Mouse (Mus musculus) liver, embryonic 16.5 days (tissue): ENCODE measurements around the gene Cradd. TPM values are rescaled to one million over a fixed set of nuclear protein-coding genes. Genes with fewer than 3 reads are reported as not detected.

ENCODE experiments used
- ATAC-seq: fragments of 200-750 bp; cut with Nextera tagmentation; 2 replicates; pipeline ENCODE4 v1.8.0; 2017; ENCODE audit warnings: low read depth, mild to moderate bottlenecking, moderate number of reproducible peaks, moderate library complexity
- H3K27ac ChIP-seq: fragments of 300-500 bp; sonication (generic); 2 replicates; pipeline ENCODE4 v1.5.1; 2014; ENCODE audit warnings: mild to moderate bottlenecking, low read length
- H3K27me3 ChIP-seq: fragments of 300-500 bp; sonication (generic); 2 replicates; pipeline ENCODE4 v1.6.1; 2014; ENCODE audit warnings: low read depth, low read length, mixed read lengths; ENCODE audit not compliant: control insufficient read depth, insufficient read depth
- H3K36me3 ChIP-seq: fragments of 300-500 bp; sonication (generic); 2 replicates; pipeline ENCODE4 v1.6.1; 2014; ENCODE audit warnings: mild to moderate bottlenecking; ENCODE audit not compliant: control insufficient read depth, insufficient read depth
- H3K4me1 ChIP-seq: fragments of 300-500 bp; sonication (generic); 2 replicates; pipeline ENCODE4 v1.6.1; 2014; ENCODE audit warnings: low read depth, low read length, mixed read lengths; ENCODE audit not compliant: control insufficient read depth
- H3K4me2 ChIP-seq: fragments of 300-500 bp; sonication (generic); 2 replicates; pipeline ENCODE4 v1.6.1; 2014; ENCODE audit warnings: low read depth, low read length, mixed read lengths
- H3K4me3 ChIP-seq: fragments of 300-500 bp; sonication (generic); 2 replicates; pipeline ENCODE4 v1.5.1; 2014; ENCODE audit warnings: low read depth, mild to moderate bottlenecking, low read length
- H3K9ac ChIP-seq: fragments of 300-500 bp; sonication (generic); 2 replicates; pipeline ENCODE4 v1.6.1; 2014; ENCODE audit warnings: low read depth, low read length
- H3K9me3 ChIP-seq: fragments of 300-500 bp; sonication (generic); replicated peaks from 2 replicates; pipeline ENCODE4 v1.6.1; 2016; ENCODE audit warnings: low read length; ENCODE audit not compliant: control insufficient read depth
- WGBS: fragments of 180-500 bp; shearing (Covaris S2); extraction: QIAGEN DNeasy Blood & Tissue Kit; methylation state at CpG from one replicate; pipeline ENCODE4 v1.1.7; 2014; ENCODE audit not compliant: insufficient replicate concordance; 5-methylcytosine and 5-hydroxymethylcytosine counted together
- polyA plus RNA-seq: library from polyadenylated mRNA; unstranded; fragments of >200 nt; fragmentation: Nextera tagmentation; extraction: Ambion mirVana; gene quantifications from 2 replicates; pipeline ENCODE4 v1.2.1, GENCODE M21; 2015

Cradd gene
- polyA plus RNA-seq, 1 experiment from 2014 or later = 4.4 TPM

DNA sequence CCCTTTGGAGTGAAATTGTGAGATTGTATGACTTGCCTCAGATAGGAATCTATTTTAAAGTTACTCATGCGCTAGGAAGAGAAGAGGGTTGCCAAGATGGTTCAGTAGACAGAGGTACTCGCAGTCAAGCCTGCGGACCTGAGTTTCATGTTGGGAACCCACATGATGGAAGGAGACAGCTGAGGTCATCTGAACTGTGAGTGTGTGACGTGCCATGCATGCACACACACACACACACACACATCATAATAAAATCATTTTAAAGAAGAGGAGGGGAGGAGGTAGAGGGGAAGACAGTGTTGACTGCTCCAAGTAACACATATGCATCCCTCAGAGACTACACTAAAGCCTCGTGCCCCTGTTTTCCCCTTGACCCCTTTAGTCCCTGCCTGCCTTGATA is 36.1 kb upstream of the Cradd start:
- Histone ChIP-seq H3K36me3 (no peaks in the 10 kb centered on the region), H3K4me1 (no peaks in the 10 kb centered on the region), H3K9ac (no peak overlapping the region), H3K27me3 (no peaks in the 10 kb centered on the region), H3K4me2 (no peak overlapping the region), H3K27ac (no peak overlapping the region), H3K4me3 (no peak overlapping the region), H3K9me3 (no peaks in the 10 kb centered on the region)
- 67% methylated on average over 5 of the region's 5 CpGs for WGBS
- no peak for ATAC-seq

DNA sequence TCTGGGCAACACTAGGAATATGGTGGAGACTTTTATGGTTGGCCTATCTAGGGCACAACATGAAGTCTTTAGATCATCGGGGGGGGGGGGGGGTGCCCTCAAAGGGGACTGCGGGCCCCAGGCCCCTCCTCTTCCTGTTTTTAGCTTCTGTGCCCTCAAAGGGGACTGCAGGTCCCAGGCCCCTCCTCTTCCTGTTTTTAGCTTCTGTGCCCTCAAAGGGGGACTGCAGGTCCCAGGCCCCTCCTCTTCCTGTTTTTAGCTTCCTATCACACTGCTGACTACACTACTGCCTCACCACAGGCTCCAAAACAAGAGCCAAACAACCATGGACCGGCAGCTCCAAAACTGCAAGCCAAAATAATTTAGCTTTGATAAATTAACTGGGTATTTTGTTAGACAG is 33.8 kb upstream of the Cradd start:
- H3K4me1 ChIP-seq = no peaks in the 10 kb centered on the region
- H3K9ac ChIP-seq = no peak overlapping the region
- no peak for ATAC-seq
- H3K9me3 ChIP-seq = no peaks in the 10 kb centered on the region
- H3K27ac ChIP-seq = no peak overlapping the region
- no peak overlapping the region for H3K4me2 ChIP-seq
- H3K36me3 ChIP-seq = no peaks in the 10 kb centered on the region
- WGBS = 51% methylated on average over 3 of the region's 3 CpGs
- H3K27me3 ChIP-seq = no peaks in the 10 kb centered on the region
- H3K4me3 ChIP-seq = no peak overlapping the region

DNA sequence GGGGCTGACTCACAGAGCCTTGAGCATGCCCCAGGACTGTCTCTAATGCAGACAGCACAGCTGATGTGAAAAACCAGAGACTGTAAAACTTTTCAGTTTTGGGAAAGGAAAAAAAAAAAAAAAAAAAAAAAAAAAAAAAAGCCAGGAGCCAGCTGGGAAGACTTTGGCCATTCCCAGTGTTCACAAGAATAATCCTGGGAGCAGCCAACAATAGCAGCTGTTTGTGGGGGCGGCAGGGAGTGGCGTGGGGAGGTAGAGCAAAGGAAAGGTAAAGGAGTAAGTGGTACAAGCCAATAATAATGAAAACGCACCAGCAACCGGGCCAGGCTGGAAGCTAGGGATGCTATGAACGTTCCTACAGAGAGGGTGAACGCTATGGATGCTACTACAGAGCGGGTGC is 32.8 kb upstream of the Cradd start:
- Histone ChIP-seq H3K9me3 (no peaks in the 10 kb centered on the region), H3K27me3 (no peaks in the 10 kb centered on the region), H3K9ac (no peak overlapping the region), H3K4me3 (no peak overlapping the region), H3K4me1 (no peaks in the 10 kb centered on the region), H3K36me3 (no peaks in the 10 kb centered on the region), H3K4me2 (no peak overlapping the region), H3K27ac (no peak overlapping the region)
- 73% methylated on average over 7 of the region's 7 CpGs for WGBS
- ATAC-seq = no peak

DNA sequence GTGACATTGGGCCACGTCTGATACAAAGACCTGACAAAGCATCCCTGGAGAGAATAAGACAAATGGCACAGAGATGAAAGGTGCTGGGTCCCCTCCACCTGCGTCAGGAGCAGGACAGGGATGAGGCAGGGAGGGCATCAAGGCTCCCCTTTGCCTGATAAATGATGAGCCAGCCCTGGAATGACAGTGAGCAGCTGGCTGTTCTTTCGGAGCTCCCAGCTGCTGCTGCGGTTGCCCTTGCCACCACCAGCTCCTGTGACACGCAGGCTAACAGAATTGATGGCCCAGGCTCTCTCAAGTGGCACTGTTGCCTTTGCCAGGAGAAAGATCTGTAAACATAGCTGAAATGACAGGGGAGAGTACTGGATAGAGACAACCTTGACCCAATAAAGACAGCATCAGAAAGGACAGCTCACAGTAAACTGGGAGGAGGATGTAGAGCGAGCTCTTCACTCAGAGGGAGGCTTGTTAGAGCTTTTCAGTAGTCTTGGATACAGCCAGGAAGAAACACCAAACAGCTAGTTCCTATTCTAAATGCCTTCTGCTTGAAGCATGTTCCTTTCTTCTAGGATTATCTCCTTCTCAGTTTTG is 31.8 kb upstream of the Cradd start:
- no peak for ATAC-seq
- H3K27ac ChIP-seq = no peak overlapping the region
- no peaks in the 10 kb centered on the region for H3K36me3 ChIP-seq
- WGBS = 50% methylated on average over 6 of the region's 6 CpGs
- H3K4me2 ChIP-seq = no peak overlapping the region
- no peak overlapping the region for H3K4me3 ChIP-seq
- no peak overlapping the region for H3K9ac ChIP-seq
- H3K27me3 ChIP-seq = no peaks in the 10 kb centered on the region
- no peaks in the 10 kb centered on the region for H3K4me1 ChIP-seq
- no peaks in the 10 kb centered on the region for H3K9me3 ChIP-seq

DNA sequence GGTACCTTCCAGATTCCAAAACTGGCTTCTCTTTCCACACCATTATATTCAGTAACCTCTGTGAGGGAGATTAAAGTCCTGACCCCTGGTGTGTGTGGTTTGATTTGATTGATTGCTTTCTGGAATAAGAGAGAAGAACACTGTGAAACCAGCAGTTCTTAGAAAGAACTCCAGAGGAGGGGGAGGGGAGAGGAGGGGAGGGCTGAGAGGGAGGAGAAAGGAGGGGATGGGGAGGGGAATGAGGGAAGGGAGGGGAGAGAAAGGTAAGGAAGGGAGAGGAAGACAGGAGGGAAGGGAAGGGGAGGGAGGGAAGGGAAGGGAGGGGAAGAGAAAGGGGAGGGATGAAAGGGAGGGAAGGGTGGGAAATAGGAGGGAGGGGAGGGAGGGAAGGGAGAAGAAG is 30.7 kb upstream of the Cradd start:
- ATAC-seq = no peak
- H3K9ac ChIP-seq = no peak overlapping the region
- no peaks in the 10 kb centered on the region for H3K4me1 ChIP-seq
- H3K4me3 ChIP-seq = no peak overlapping the region
- H3K9me3 ChIP-seq = no peaks in the 10 kb centered on the region
- no peaks in the 10 kb centered on the region for H3K27me3 ChIP-seq
- H3K4me2 ChIP-seq = no peak overlapping the region
- H3K27ac ChIP-seq = no peak overlapping the region
- H3K36me3 ChIP-seq = no peaks in the 10 kb centered on the region

DNA sequence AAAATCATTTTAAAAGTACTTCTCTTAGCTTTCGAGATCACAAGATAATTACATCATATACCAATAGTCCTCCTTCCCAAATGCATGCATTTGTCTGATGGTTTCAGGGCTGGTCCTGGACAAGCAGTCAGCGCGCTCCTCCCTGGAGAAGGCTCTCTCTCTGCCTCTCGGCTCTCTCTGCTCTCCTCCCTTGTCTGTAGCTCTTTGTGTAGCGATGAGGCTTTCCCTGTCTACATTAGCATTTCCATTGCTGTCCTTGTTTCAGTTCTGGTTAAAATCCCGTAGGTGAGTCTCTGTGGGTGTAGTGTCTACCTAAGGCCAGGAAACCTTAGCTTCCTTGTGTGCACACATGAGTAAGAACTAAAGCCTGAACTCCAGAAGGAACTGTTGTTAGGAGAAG is 30.1 kb upstream of the Cradd start:
- no peak overlapping the region for H3K4me3 ChIP-seq
- no peaks in the 10 kb centered on the region for H3K9me3 ChIP-seq
- WGBS = 76% methylated on average over 6 of the region's 6 CpGs
- H3K27ac ChIP-seq = no peak overlapping the region
- no peaks in the 10 kb centered on the region for H3K27me3 ChIP-seq
- H3K4me1 ChIP-seq = no peaks in the 10 kb centered on the region
- ATAC-seq = no peak
- no peak overlapping the region for H3K4me2 ChIP-seq
- no peaks in the 10 kb centered on the region for H3K36me3 ChIP-seq
- no peak overlapping the region for H3K9ac ChIP-seq

DNA sequence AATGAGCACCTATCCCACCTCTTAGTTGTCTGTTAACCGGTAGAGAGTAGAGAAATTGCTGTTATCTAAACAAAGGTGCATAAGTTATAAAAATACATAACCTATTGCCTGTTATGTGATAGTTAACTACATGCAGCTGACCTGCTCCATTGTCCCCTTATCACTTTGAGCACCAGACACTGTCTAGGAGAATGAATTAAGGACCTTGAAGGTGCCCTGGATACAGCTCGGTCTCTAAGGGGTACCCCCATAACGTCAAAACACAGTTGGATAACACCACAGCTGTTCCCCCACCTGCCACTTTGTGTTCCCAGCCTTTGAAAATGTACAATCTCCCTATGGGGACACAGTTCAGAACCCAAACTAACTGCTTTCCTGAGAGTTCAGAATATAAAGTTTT is 24.5 kb upstream of the Cradd start:
- no peak overlapping the region for H3K9ac ChIP-seq

DNA sequence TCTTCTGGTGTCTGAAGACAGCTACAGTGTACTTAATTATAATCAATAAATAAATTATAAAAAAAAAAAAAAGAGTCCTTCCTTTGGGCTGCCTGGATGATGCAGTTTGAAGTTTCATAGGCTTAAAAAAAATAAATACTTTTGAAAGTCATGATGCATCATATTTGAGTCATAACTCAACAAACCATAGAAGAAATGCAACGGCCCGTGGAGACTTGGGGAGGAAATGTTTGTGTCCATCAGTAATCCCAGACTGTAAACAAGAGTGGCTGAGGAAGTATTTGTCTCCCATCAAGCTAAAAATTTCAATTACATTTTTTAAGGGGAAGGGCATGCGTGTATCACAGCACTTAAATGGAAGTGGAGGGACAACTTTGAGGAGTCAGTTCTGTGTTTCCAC is 23.8 kb upstream of the Cradd start:
- Histone ChIP-seq H3K4me1 (no peaks in the 10 kb centered on the region), H3K36me3 (no peaks in the 10 kb centered on the region), H3K27ac (no peak overlapping the region), H3K4me3 (no peak overlapping the region), H3K9ac (no peak overlapping the region), H3K9me3 (no peaks in the 10 kb centered on the region), H3K27me3 (no peaks in the 10 kb centered on the region), H3K4me2 (no peak overlapping the region)
- ATAC-seq = no peak
- 76% methylated on average over 3 of the region's 3 CpGs for WGBS

More for the DNA sequence above, 24.5 kb upstream of the Cradd start:
- Histone ChIP-seq H3K4me3 (no peak overlapping the region), H3K4me1 (no peaks in the 10 kb centered on the region), H3K27me3 (no peaks in the 10 kb centered on the region), H3K36me3 (no peaks in the 10 kb centered on the region), H3K27ac (no peak overlapping the region), H3K9me3 (no peaks in the 10 kb centered on the region), H3K4me2 (no peak overlapping the region)
- 60% methylated on average over 3 of the region's 3 CpGs for WGBS
- ATAC-seq = no peak

DNA sequence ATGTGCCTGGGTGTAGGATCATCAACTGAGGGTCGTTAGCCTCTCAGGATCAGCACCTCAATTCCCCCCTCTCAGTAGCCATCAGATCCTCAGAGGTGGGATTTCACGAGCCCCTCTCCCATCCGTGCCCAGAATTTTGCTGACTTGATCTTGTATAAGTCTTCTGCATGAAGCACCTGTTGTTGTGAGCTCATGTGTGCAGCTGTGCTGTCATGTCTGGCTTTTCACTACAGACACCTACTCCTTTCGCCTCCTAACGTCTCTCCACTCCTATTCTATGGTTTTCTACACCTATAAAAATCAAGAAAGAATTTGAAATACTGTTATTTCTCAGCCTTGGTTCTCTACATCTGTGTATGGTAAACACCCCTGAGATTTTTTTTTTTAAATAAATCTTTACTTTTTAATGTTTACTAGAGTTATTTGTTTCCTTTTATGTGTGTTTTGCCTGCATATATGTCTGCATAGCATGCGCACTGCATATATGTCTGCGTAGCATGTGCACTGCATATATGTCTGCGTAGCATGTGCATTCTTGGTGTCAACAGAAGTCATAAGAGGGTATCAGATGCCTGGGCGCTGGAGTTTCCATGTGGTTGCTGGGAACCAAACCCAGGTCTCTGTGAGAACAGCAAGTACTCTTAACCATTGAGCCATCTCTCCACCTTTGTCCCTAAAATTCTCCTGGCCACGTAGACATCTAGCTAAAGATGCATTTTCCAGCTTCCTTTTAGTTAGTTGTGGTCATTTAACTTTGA is 19.1 kb upstream of the Cradd start:
- H3K4me1 ChIP-seq = no peaks in the 10 kb centered on the region
- H3K27ac ChIP-seq = no peak overlapping the region
- no peaks in the 10 kb centered on the region for H3K36me3 ChIP-seq
- H3K4me2 ChIP-seq = no peak overlapping the region
- H3K4me3 ChIP-seq = no peak overlapping the region
- 62% methylated on average over 10 of the region's 10 CpGs for WGBS
- H3K27me3 ChIP-seq = no peaks in the 10 kb centered on the region
- H3K9ac ChIP-seq = no peak overlapping the region
- ATAC-seq = no peak
- H3K9me3 ChIP-seq = no peaks in the 10 kb centered on the region
